Mouse (Mus musculus): ENCODE results near the gene Scaf4. TPM values are rescaled to one million over a fixed set of nuclear protein-coding genes. Genes with fewer than 3 reads are reported as not detected.

The Scaf4 gene
- 41.6 and 46.5 TPM in 2 replicates for polyA plus RNA-seq (2012; rRNA removed)

GRCm38 (mm10) chr16:90283905-90284891 is at the start of gene Scaf4:
TSS of gene Scaf4 (minus strand) at chr16:90284503.

DNA sequence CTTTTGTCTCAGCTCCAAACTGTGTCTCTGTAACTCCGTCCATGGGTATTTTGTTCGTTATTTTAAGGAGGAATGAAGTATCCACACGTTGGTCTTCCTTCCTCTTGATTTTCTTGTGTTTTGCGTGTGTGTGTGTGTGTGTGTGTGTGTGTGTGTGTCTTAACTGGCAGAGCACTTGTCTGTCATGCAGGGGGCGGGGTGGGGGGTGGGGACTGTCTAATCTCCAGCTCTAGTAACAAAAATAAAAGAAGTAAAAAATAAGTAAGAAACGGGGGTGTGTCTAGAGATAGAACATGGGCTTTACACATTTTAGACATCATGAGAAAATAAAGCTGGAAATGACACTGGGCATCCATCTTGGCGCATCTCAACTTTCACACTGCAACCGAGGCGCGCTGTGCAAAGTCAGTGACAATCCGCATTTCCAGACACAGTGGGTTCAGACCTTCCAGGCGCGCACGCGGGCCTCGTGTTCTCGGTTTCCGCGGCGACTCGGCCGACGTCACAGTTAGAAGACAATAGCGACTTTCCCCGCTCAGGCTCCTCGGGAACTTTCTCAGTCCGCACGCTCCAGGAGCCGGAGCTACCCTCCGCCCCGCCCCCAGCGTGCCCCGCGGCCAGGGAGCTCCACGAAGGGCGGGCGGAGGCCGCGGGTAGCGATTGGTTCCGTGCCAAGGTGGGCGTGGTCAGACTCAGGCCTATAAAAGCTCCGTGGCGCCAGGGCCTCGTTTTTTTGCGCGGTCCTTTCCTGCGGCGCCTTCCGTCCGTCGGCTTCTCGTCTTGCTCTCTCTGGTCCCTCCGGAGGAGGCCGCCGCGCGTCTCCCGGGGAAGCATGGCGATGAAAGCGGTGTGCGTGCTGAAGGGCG is 64.0 kb downstream of the Scaf4 start, which contains the start of gene Sod1:
Sod1 (plus strand) TSS at position 729 of the 866 bp plus-strand sequence.

Other genes starting within 250 kb of the Scaf4 start
- gene Tiam1, start 140.7 kb downstream of the Scaf4 start, polyA plus RNA-seq (2012; rRNA removed) = 2.4 and 3.5 TPM in 2 replicates
- gene Sod1, start 63.7 kb downstream of the Scaf4 start, polyA plus RNA-seq (2012; rRNA removed) = 329 and 358 TPM in 2 replicates
- 4.4 and 6.9 TPM in 2 replicates for gene Hunk, start 101.5 kb upstream of the Scaf4 start, polyA plus RNA-seq (2012; rRNA removed)

All from colon, adult 2 months (tissue).